Mouse (Mus musculus): ENCODE results near the gene Mien1. TPM values are rescaled to one million over a fixed set of nuclear protein-coding genes. Genes with fewer than 3 reads are reported as not detected.

The Mien1 gene
- polyA plus RNA-seq, 1 experiment from 2014 or later: 65.3 TPM

GRCm38 (mm10) chr11:98459860-98460259, 21.1 kb upstream of the Mien1 start:
- TF ChIP-seq CTCF (IDR thresholded peaks at IDR 0.05; ENCODE audit: low read depth): no peak
- 76% methylated on average over 9 of the region's 9 CpGs for WGBS
- Histone ChIP-seq H3K9me3 (ENCODE audit: low read depth, low read length) (no peaks in the 10 kb centered on the region), H3K4me1 (ENCODE audit: insufficient read depth) (no peaks in the 10 kb centered on the region), H3K36me3 (ENCODE audit: insufficient read depth) (peaks cover 8% of the 10 kb centered on the region), H3K4me3 (ENCODE audit: low read depth, low read length) (no peak overlapping the region), H3K4me2 (no peak overlapping the region), H3K27ac (ENCODE audit: low read depth) (no peak overlapping the region), H3K9ac (no peak overlapping the region), H3K27me3 (ENCODE audit: insufficient read depth, low read length) (peaks cover 39% of the 10 kb centered on the region)
- ATAC-seq (ENCODE audit: insufficient read depth): no peak
- DNase-seq: no peak

- WGBS: 10% methylated on average over 11 of the region's 11 CpGs
- no peak overlapping the region for H3K27ac ChIP-seq (ENCODE audit: low read depth)
- no peak overlapping the region for H3K9ac ChIP-seq
- ATAC-seq (ENCODE audit: insufficient read depth) (no peak), DNase-seq (no peak)
- no peaks in the 10 kb centered on the region for H3K9me3 ChIP-seq (ENCODE audit: low read depth, low read length)
- H3K4me3 ChIP-seq (ENCODE audit: low read depth, low read length): no peak overlapping the region
- peaks cover 39% of the 10 kb centered on the region for H3K27me3 ChIP-seq (ENCODE audit: insufficient read depth, low read length)
- H3K36me3 ChIP-seq (ENCODE audit: insufficient read depth): peaks cover 11% of the 10 kb centered on the region
- H3K4me2 ChIP-seq: no peak overlapping the region
- no peaks in the 10 kb centered on the region for H3K4me1 ChIP-seq (ENCODE audit: insufficient read depth)
- TF ChIP-seq CTCF (IDR thresholded peaks at IDR 0.05; ENCODE audit: low read depth): no peak
Observed at GRCm38 (mm10) chr11:98459071-98459741, 20.4 kb upstream of the Mien1 start.

- H3K27ac ChIP-seq (ENCODE audit: low read depth): no peak overlapping the region
- ATAC-seq (ENCODE audit: insufficient read depth): no peak; the same call in 1 of the 2 replicates
- no peaks in the 10 kb centered on the region for H3K4me1 ChIP-seq (ENCODE audit: insufficient read depth)
- no peak for TF ChIP-seq CTCF (IDR thresholded peaks at IDR 0.05; ENCODE audit: low read depth)
- H3K27me3 ChIP-seq (ENCODE audit: insufficient read depth, low read length): peaks cover 39% of the 10 kb centered on the region
- WGBS: 3% methylated on average over 28 of the region's 30 CpGs
- H3K9me3 ChIP-seq (ENCODE audit: low read depth, low read length): no peaks in the 10 kb centered on the region
- H3K36me3 ChIP-seq (ENCODE audit: insufficient read depth): peaks cover 12% of the 10 kb centered on the region
- DNase-seq: no peak
- H3K9ac ChIP-seq: peak overlapping the region; percentile 50
- H3K4me2 ChIP-seq: peak overlapping the region; percentile 85
- H3K4me3 ChIP-seq (ENCODE audit: low read depth, low read length): peak overlapping the region; percentile 56
Observed at GRCm38 (mm10) chr11:98458121-98458990, 19.6 kb upstream of the Mien1 start.

- DNase-seq (peak; percentile 91), ATAC-seq (ENCODE audit: insufficient read depth) (peak; percentile 80)
- peaks cover 18% of the 10 kb centered on the region for H3K36me3 ChIP-seq (ENCODE audit: insufficient read depth)
- peak overlapping the region; percentile 56 for H3K4me3 ChIP-seq (ENCODE audit: low read depth, low read length)
- 2% methylated on average over 45 of the region's 64 CpGs for WGBS
- H3K4me2 ChIP-seq: peak overlapping the region; percentile 85
- peaks cover 39% of the 10 kb centered on the region for H3K27me3 ChIP-seq (ENCODE audit: insufficient read depth, low read length)
- H3K9me3 ChIP-seq (ENCODE audit: low read depth, low read length): no peaks in the 10 kb centered on the region
- H3K4me1 ChIP-seq (ENCODE audit: insufficient read depth): no peaks in the 10 kb centered on the region
- peak; percentile 64 for TF ChIP-seq CTCF (IDR thresholded peaks at IDR 0.05; ENCODE audit: low read depth)
- no peak overlapping the region for H3K27ac ChIP-seq (ENCODE audit: low read depth)
- peak overlapping the region; percentile 50 for H3K9ac ChIP-seq
Observed at GRCm38 (mm10) chr11:98457367-98458120, 18.8 kb upstream of the Mien1 start.

GRCm38 (mm10) chr11:98456945-98457344, 18.2 kb upstream of the Mien1 start:
- Histone ChIP-seq H3K27ac (ENCODE audit: low read depth) (no peak overlapping the region), H3K4me3 (ENCODE audit: low read depth, low read length) (peak overlapping the region; percentile 56), H3K4me2 (peak overlapping the region; percentile 85), H3K4me1 (ENCODE audit: insufficient read depth) (no peaks in the 10 kb centered on the region), H3K27me3 (ENCODE audit: insufficient read depth, low read length) (peaks cover 39% of the 10 kb centered on the region), H3K9ac (peak overlapping the region; percentile 25), H3K36me3 (ENCODE audit: insufficient read depth) (peaks cover 23% of the 10 kb centered on the region), H3K9me3 (ENCODE audit: low read depth, low read length) (no peaks in the 10 kb centered on the region)
- peak; percentile 22 for ATAC-seq (ENCODE audit: insufficient read depth)
- no peak for DNase-seq
- TF ChIP-seq CTCF (IDR thresholded peaks at IDR 0.05; ENCODE audit: low read depth): no peak
- 19% methylated on average over 9 of the region's 9 CpGs for WGBS

GRCm38 (mm10) chr11:98456545-98456944, 17.8 kb upstream of the Mien1 start:
- TF ChIP-seq CTCF (IDR thresholded peaks at IDR 0.05; ENCODE audit: low read depth): no peak
- H3K4me3 ChIP-seq (ENCODE audit: low read depth, low read length): no peak overlapping the region
- DNase-seq (no peak), ATAC-seq (ENCODE audit: insufficient read depth) (no peak)
- no peak overlapping the region for H3K9ac ChIP-seq
- 57% methylated on average over 5 of the region's 5 CpGs for WGBS
- H3K9me3 ChIP-seq (ENCODE audit: low read depth, low read length): no peaks in the 10 kb centered on the region
- H3K27ac ChIP-seq (ENCODE audit: low read depth): no peak overlapping the region
- H3K4me2 ChIP-seq: no peak overlapping the region
- peaks cover 37% of the 10 kb centered on the region for H3K27me3 ChIP-seq (ENCODE audit: insufficient read depth, low read length)
- H3K4me1 ChIP-seq (ENCODE audit: insufficient read depth): no peaks in the 10 kb centered on the region
- peaks cover 27% of the 10 kb centered on the region for H3K36me3 ChIP-seq (ENCODE audit: insufficient read depth)
